Mouse (Mus musculus) megakaryocyte, adult 5-6 weeks (primary cell): ENCODE measurements around the gene Tmem98. TPM values are rescaled to one million over a fixed set of nuclear protein-coding genes. Genes with fewer than 3 reads are reported as not detected.

Experiments used
- ATAC-seq: 2 replicates; pipeline ENCODE4 v1.8.0; 2016; ENCODE audit warnings: mild to moderate bottlenecking, inconsistent platforms; ENCODE audit not compliant: poor library complexity, severe bottlenecking
- total RNA-seq, 2 experiments: library from RNA; stranded (forward) in 1 of 2; stranded (reverse) in 1 of 2; fragments of 153-499, 151-499 nt in 1 of 2; fragments of 221-1000, 200-1000 nt in 1 of 2; gene quantifications; 2 replicates each; pipeline versions ENCODE4 v1.2.3 to v1.2.4; 2015 to 2017

Gene Tmem98
- total RNA-seq (2015) (0.16 TPM in 1 of 2 replicates, not detected in the other), total RNA-seq (2017) (0.22 TPM in 1 of 2 replicates, not detected in the other)

- no peak for ATAC-seq
Measured at GRCm38 (mm10) chr11:80809993-80810821, at the start of gene Tmem98. Gene Tmem98, plus strand, starts transcription at chr11:80810175.

DNA sequence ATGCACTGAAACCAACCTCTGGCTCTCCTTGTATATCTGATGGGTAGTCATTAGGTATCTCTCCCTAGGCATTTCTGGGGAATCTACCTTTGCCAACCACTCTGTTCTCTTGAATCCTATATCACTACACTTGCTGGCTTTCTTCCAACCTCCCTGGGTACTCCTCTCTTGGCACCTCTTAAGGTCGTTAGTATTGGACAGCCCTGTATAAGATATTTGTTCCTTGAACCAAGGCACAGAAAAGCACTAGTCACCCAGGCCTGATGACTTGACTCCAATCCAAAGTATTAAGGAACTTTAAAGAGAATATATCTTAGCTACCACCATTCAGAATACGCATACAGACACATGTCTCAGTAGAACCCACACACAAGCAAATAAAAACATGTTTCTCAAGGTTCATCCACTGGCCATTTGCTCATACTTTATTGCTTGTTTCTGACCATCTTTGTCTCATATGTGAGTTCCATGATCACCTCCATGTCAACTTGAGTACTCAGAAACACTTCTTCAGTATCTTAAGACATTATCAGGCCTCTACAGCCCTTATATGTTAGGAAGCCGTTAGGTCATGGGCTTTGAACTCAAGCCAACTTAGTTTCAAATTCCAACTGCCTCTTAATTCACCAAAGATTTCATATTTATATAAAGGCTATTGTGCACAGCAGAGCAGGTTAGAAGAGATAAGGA is 48.5 kb upstream of the Tmem98 start:
- ATAC-seq: no peak

DNA sequence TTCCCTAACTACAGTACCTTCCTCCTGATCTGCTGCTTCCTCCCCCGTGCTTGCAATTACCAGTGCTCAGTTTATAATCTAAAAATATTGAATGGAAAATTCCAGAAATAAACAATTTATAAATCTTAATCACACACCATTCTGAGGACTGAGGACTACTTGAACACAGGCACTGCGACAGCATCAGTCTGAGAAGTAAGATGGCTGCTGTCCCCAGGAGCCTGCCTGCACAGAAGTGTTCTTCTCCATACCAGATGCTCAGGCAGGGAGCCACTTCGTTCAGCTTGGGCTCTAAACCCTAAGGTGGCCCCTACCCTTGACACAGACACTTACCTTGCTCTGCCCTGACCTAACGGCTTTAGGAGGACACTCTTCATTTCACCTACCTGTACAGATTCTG is 47.9 kb upstream of the Tmem98 start:
- no peak for ATAC-seq

- no peak for ATAC-seq
Measured at GRCm38 (mm10) chr11:80766068-80766467, 43.9 kb upstream of the Tmem98 start.

GRCm38 (mm10) chr11:80766472-80767319 is 43.3 kb upstream of the Tmem98 start:
- ATAC-seq: no peak

DNA sequence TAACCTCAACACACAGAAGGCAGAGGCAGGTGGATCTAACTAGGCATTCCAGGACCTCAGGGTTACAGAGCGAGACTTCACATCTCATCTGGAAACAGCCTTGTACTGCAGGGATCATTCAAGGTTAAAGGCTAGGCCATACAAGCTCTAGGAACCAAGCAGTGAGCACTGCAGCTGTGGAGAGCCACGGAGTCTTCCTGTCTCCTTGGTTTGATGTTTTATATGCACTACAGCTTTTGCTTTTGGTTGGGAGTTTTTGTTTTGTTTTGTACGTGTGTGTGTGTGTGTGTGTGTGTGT is 42.7 kb upstream of the Tmem98 start:
- ATAC-seq: no peak

DNA sequence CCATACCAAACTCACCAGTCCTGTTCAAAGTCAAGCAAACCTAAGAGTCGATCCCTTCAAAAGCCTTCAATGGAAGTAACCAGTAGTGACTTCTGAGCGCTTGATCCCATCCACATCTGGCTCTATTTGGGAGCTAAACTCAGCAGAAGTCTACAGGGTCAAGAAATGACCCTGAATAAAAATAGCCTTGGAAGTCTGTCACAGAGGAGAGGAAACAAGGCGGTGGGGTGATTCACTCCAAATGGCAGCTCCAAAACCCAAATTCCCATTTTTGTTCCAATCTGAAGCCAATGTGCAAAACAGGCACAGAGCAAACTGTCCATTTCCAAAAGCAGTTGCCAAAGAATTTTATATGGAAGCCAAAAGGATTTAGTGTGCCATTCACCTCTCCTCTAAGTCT is 38.8 kb upstream of the Tmem98 start:
- no peak for ATAC-seq

- no peak for ATAC-seq
Measured at GRCm38 (mm10) chr11:80771596-80772250, 38.3 kb upstream of the Tmem98 start.

DNA sequence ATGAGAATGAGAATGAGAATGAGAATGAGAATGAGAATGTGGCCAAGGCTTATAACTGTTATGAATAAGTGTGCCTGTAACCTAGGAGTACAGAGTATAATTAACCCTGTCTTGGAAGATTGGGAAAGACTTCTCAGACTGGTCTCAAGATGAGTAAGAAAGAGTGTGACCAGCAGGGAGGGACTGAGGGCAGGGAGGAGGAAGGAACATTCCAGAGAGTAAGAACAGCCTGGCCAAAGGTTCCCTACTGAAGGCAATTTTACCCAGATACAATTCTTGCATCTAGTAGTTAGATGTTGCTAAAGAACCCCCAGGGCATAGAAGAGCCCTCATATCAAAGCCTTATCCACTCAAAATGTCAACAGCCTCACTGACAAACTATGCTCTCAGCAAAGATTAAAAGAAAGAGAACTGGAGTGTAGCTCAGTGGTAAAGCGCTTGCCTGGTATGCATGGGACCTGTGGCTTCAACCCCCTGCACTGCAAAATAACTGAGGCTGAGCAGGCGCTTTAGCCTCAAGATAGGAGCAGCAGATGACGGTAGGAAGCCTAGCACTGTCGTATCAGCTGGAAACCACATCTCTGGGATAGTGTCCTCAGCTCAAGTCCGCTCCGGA is 37.3 kb upstream of the Tmem98 start:
- ATAC-seq: no peak

GRCm38 (mm10) chr11:80775535-80775934 is 34.4 kb upstream of the Tmem98 start:
- ATAC-seq: no peak

- ATAC-seq: no peak
Measured at GRCm38 (mm10) chr11:80777708-80778107, 32.3 kb upstream of the Tmem98 start.

DNA sequence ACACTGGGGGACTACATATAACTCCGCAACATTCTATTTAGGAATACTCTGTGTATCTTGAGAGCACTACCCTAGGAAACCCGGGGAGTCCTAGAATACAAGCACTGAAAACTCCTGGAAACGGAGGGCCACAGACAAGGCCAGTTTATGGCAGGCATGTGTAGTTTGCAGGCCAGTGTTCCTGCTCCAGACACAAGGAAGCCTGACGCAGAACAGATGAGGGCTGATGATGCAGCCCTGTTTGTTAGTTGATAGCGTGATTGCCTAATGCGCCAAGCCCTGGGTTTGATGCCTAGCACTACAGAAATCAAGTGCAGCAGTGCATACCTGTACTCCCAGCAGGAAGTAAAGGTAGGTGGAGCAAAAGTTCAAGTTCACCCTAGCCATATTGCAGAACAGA is 31.8 kb upstream of the Tmem98 start:
- ATAC-seq: no peak

DNA sequence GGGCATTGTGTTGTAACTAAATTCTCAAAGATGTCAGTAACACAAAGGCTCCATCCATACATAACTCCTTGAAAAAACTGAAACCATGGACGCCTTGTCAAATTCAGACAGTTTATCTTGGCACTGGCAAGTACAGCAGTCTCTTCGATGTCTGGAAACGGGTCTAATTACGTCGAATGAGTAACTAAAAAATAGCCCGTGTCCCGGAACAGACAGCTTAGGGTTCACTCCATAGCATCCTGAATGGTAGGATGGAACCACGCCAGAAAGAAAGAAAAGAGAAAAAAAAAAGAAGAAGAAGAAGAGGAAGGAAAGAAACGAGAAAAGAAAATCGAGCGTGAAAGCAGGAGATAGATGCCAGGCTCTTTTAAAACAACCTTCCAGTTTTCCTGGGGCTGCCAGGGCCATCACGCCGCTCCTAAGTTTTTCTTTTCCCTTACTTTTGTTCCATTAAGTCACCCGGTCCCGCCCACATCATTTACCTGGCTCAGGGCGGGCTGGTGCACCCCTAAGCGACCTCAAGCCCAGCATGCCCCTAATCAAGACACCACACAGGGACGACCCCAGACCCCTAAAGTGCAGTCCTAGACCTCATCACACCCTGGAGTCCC is 31.0 kb upstream of the Tmem98 start:
- ATAC-seq: no peak

DNA sequence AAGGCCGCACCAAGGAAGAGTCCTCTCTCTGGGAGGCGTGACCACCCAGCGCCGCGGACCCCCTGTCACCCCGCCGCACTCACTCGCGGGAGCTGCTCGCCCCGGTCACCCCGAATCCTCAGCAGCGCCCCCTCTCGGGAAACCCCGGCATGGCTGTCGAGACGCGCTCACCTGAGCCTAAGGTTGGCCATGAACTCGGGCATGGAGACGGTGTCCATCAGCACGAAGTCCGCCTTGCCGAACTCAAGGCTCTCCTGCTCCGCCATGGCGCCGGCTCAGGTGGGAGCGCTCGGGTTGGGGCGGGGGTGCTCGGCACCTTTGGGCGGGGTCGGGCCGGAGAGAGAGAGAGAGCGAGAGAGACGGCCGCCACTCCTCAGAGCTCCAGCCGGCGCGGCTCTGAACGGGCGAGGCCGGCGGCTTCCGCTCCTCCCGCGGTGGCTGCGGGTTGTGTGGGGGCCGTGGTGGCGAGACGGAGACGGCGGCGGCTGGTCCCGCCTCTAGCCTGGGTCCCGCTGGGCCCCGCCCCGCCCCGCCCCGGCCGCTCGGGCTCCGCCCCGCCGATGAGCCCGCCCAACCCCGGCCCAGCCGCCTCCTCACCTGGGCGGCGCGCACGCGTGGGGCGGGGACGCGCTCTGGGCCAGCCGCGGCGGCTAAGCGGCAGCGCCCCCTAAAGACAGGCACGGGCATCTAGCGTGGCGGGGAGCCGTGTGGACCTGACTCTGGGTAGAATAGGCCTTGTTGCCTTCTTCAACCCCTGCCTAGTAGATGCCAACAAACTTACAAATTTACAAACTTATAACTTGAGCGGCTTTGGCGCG is 30.2 kb upstream of the Tmem98 start, which contains the start of gene Myo1d:
Myo1d (minus strand) TSS at position 499 of the 818 bp plus-strand sequence.
- ATAC-seq: peak; percentile 91

DNA sequence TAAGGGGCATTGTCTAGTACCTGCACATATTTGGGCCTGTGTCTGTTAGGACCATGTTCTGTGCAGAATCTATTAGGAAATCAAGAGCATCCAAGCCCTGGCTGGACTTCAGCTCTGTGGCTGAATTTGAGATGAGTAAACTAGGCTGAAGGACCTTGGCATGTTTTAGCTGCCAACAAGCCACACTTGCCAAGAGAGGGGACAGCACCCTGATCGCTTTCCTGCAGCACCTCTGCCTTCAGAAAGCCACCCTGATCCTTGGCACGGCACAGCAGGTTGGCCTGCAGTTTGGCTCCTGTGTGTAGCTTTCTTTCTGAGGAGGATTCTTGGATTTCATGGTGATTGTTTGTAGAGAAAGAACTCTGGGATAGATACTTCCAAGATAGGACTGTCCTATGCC is 28.4 kb upstream of the Tmem98 start:
- ATAC-seq: no peak

GRCm38 (mm10) chr11:80783460-80783859 is 26.5 kb upstream of the Tmem98 start:
- no peak for ATAC-seq

DNA sequence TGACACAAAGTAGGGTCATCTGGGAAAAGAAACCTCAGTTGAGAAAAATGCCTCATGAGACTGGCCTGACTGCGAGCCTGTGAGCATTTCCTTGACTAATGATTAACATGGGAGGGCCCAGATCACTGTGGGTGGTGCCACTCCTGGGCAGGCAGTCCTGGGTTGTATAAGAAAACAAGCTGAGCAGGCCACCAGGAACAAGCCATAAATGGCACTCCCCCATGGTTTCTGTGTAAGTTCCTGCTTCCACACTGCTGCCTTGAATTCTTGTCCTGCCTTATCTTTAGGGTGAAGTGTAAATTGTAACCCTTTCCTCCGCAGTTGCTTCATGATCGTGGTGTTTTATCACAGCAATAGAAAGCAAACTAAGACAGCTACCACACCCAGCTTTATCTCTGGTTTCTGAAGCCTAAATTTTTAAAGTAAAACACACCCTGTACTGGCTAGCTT is 25.7 kb upstream of the Tmem98 start:
- ATAC-seq: peak; percentile 15

GRCm38 (mm10) chr11:80785672-80786071 is 24.3 kb upstream of the Tmem98 start:
- peak; percentile 97 for ATAC-seq

- no peak for ATAC-seq
Measured at GRCm38 (mm10) chr11:80789647-80790240, 20.2 kb upstream of the Tmem98 start.
